Mouse (Mus musculus) mammary gland, adult 2 months (tissue): ENCODE measurements around the gene Pdcd4. TPM values are rescaled to one million over a fixed set of nuclear protein-coding genes. Genes with fewer than 3 reads are reported as not detected.

Source experiments
- polyA plus RNA-seq: library from polyadenylated mRNA; depleted of rRNA; stranded (reverse); fragments of >200 nt; gene quantifications from 2 replicates; pipeline ENCODE4 v1.2.3, GENCODE M21; 2012; ENCODE audit warnings: low replicate concordance; rRNA removed

The Pdcd4 gene
- 6.8 and 9.5 TPM in 2 replicates for polyA plus RNA-seq

DNA sequence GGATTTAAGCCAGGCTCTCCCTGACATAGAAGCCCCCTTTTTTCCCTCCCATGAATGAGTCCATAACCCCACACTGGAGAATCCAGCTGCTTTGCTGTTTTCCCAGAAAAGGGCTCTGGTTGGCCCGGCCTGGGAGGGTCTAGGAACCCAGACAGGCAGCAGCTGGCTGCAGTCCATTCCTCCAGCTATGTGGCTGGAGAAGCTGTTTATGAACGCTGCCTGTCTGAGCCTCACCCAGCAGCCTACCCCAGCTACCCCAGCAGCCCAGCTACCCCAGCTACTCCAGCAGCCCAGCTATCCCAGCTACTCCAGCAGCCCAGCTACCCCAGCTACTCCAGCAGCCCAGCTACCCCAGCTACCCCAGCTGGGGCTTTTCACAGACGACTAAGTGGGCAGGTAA lies at the start of gene Pdcd4:
Pdcd4 (plus strand) TSS at position 171 of the 400 bp plus-strand sequence.

DNA sequence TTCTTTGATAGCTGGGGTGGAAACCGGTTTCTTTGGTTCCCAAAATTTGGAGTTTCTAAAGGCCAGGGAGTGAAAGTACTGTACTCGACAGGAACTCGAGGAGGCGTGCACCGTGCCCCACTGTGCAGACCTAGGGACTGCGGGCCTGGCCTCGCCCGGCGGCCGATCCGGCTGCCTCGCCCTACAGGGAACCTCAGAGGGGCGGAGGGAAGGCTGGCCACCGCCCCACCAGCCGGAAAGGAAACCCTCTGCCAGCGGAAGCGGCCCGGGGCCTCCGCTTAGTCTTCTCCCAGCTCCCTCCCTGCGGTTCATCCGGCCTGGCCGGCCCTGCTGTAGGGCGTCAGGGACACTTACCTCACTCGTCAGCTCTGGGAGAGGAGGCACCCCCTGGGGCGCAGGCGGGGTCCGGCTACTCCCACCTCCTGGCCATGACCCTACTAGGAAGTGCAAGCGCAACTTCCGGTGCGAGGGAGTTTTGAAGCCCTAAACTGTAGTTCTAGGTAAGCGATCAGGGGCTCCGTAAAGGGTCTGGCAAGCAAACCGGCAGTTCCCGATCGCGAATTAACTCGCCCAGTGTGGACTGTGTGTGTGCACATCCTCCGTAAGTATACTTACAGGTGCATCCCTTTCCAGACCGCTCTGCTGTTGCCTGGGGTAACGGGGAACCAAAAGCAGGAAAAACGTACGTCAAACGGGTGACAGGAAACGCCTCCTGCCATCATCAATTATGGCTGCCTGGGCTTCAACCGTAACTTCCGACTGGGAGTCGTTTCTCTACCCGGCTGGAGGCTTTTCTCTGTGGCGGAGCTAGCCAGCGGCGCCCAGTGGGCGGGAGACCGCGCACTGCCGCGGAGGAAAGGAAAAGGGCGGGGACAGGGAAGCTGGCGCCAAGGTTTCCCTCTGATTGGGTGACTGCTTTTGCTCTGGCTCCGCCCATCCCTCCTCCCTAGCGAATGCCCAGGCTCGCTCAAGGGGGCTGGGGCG lies 52.1 kb downstream of the Pdcd4 start, which contains the start of the genes Shoc2 and Bbip1:
Shoc2 (plus strand) TSS at position 505 of the 984 bp plus-strand sequence.
Bbip1 (minus strand) TSS at position 826 of the 984 bp plus-strand sequence.

Other genes starting within 250 kb of the Pdcd4 start
- 2.2 and 7.8 TPM in 2 replicates for gene Rbm20, start 214.9 kb upstream of the Pdcd4 start, polyA plus RNA-seq
- 8.7 and 29.4 TPM in 2 replicates for gene Shoc2, start 52.1 kb downstream of the Pdcd4 start, polyA plus RNA-seq
- 3.1 and 9.0 TPM in 2 replicates for gene Bbip1, start 52.4 kb downstream of the Pdcd4 start, polyA plus RNA-seq
- 6.4 and 10.8 TPM in 2 replicates for gene Adra2a, start 151.9 kb downstream of the Pdcd4 start, polyA plus RNA-seq